Mouse (Mus musculus) midbrain, postnatal 0 days (tissue): ENCODE results near the gene Acp1. TPM values are rescaled to one million over a fixed set of nuclear protein-coding genes. Genes with fewer than 3 reads are reported as not detected.

Source experiments
- ATAC-seq: fragments of 200-750 bp; cut with Nextera tagmentation; 2 replicates; pipeline ENCODE4 v1.8.0; 2017; ENCODE audit warnings: moderate number of reproducible peaks, mild to moderate bottlenecking, moderate TSS enrichment, moderate library complexity; ENCODE audit not compliant: low FRiP score
- DNase-seq: peaks from one replicate; pipeline ENCODE4 v3.0.0-alpha.2; 2015; ENCODE audit warnings: low spot score
- H3K27ac ChIP-seq: fragments of 300-500 bp; sonication (generic); 2 replicates; pipeline ENCODE4 v1.5.1; 2014; ENCODE audit warnings: low read depth, mild to moderate bottlenecking, low read length, mixed read lengths
- H3K27me3 ChIP-seq: fragments of 300-500 bp; sonication (generic); 2 replicates; pipeline ENCODE4 v1.6.1; 2014; ENCODE audit warnings: low read length, control low read depth, mixed read lengths; ENCODE audit not compliant: insufficient read depth
- H3K36me3 ChIP-seq: fragments of 300-500 bp; sonication (generic); 2 replicates; pipeline ENCODE4 v1.6.1; 2014; ENCODE audit warnings: low read length, control low read depth, mixed read lengths; ENCODE audit not compliant: insufficient read depth
- H3K4me1 ChIP-seq: fragments of 300-500 bp; sonication (generic); 2 replicates; pipeline ENCODE4 v1.6.1; 2014; ENCODE audit warnings: mild to moderate bottlenecking, control low read depth, antibody characterized with exemption, low read length, mixed read lengths; ENCODE audit not compliant: insufficient read depth
- H3K4me2 ChIP-seq: fragments of 300-500 bp; sonication (generic); 2 replicates; pipeline ENCODE4 v1.6.1; 2014; ENCODE audit warnings: low read depth, mild to moderate bottlenecking, low read length, mixed read lengths; ENCODE audit not compliant: poor library complexity, severe bottlenecking
- H3K4me3 ChIP-seq: fragments of 300-500 bp; sonication (generic); 2 replicates; pipeline ENCODE4 v1.5.1; 2014; ENCODE audit warnings: low read depth, mild to moderate bottlenecking, low read length, moderate library complexity
- H3K9ac ChIP-seq: fragments of 300-500 bp; sonication (generic); replicated peaks from 2 replicates; pipeline ENCODE4 v1.6.1; 2014; ENCODE audit warnings: mild to moderate bottlenecking, low read length, moderate library complexity, mixed read lengths; ENCODE audit not compliant: poor library complexity, severe bottlenecking
- H3K9me3 ChIP-seq: fragments of 300-500 bp; sonication (generic); 2 replicates; pipeline ENCODE4 v1.6.1; 2016; ENCODE audit warnings: low read length, control low read depth
- CTCF ChIP-seq: IDR thresholded peaks from 2 replicates; pipeline ENCODE4 v1.5.1; 2016; ENCODE audit warnings: antibody characterized with exemption, mild to moderate bottlenecking
- WGBS: fragments of 180-500 bp; shearing (Covaris S2); extraction: QIAGEN DNeasy Blood & Tissue Kit; methylation state at CpG from one replicate; pipeline ENCODE4 v1.1.7; 2014; 5-methylcytosine and 5-hydroxymethylcytosine counted together
- polyA plus RNA-seq: library from polyadenylated mRNA; unstranded; fragments of >200 nt; fragmentation: Nextera tagmentation; extraction: Ambion mirVana; gene quantifications from 2 replicates; pipeline ENCODE4 v1.2.1, GENCODE M21; 2015
- total RNA-seq: library from RNA; depleted of rRNA; stranded (reverse); fragments of >200 nt; gene quantifications from 2 replicates; pipeline ENCODE4 v1.2.3, GENCODE M21; 2014

The Acp1 gene
- total and polyA plus RNA-seq, 2 experiments from 2014 or later = 24.3 to 113 TPM

DNA sequence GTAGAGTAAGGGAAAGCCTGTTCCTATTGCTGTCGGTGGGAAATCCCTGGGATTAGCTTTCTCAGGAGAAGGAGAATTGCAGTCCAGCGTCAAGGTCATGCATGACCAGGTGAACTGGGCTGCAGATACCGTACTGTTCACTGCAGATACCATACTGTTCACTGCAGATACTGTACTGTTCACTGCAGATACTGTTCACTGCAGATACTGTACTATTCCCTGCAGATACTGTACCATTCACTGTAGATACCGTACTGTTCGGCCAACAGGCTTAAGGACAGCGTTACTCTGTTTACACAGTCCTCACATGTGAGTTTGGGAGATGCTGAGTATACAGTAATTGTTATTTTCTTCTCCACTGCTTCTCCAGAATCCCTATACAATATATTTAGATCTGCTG is 16.8 kb upstream of the Acp1 start:
- peaks cover 20% of the 10 kb centered on the region for H3K36me3 ChIP-seq
- TF ChIP-seq CTCF = no peak
- H3K9ac ChIP-seq = no peak overlapping the region
- 88% methylated on average over 6 of the region's 6 CpGs for WGBS
- DNase-seq = no peak
- ATAC-seq = no peak
- H3K4me3 ChIP-seq = no peak overlapping the region
- no peaks in the 10 kb centered on the region for H3K4me1 ChIP-seq
- no peak overlapping the region for H3K27ac ChIP-seq
- no peaks in the 10 kb centered on the region for H3K27me3 ChIP-seq
- H3K4me2 ChIP-seq = no peak overlapping the region
- H3K9me3 ChIP-seq = no peaks in the 10 kb centered on the region

DNA sequence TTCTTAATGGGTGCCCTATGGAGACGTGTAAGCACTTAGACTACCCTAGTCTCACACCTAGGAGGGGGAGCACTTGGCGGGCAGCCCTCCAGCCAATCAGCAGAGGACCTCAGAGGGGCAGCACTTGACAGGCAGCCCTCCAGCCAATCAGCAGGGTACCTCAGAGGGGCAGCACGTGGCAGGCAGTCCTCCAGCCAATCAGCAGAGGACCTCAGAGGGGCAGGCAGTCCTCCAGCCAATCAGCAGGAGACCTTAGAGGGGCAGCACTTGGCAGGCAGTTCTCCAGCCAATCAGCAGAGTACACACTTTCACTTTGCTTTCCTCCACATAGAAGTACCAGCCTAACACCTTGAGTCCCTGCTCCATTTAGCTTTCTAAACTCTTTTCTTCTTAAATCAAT is 11.0 kb upstream of the Acp1 start:
- WGBS = 76% methylated on average over 3 of the region's 3 CpGs
- ATAC-seq (no peak), DNase-seq (no peak)
- no peaks in the 10 kb centered on the region for H3K27me3 ChIP-seq
- H3K36me3 ChIP-seq = peaks cover 19% of the 10 kb centered on the region
- H3K9me3 ChIP-seq = no peaks in the 10 kb centered on the region
- no peak for TF ChIP-seq CTCF
- no peak overlapping the region for H3K4me2 ChIP-seq
- H3K4me1 ChIP-seq = no peaks in the 10 kb centered on the region
- H3K27ac ChIP-seq = no peak overlapping the region
- no peak overlapping the region for H3K4me3 ChIP-seq
- H3K9ac ChIP-seq = no peak overlapping the region

- no peaks in the 10 kb centered on the region for H3K27me3 ChIP-seq
- no peaks in the 10 kb centered on the region for H3K9me3 ChIP-seq
- 0 out of 2 replicates have a peak overlapping the region, but pooled peaks have one; percentile 79 for H3K9ac ChIP-seq
- DNase-seq (no peak), ATAC-seq (no peak)
- WGBS = 58% methylated on average over 3 of the region's 3 CpGs
- H3K4me1 ChIP-seq = peaks cover 7% of the 10 kb centered on the region; the same call in 1 of the 2 replicates
- peak overlapping the region; percentile 72 for H3K4me3 ChIP-seq
- H3K27ac ChIP-seq = no peak overlapping the region
- no peak for TF ChIP-seq CTCF
- no peaks in the 10 kb centered on the region for H3K36me3 ChIP-seq
- H3K4me2 ChIP-seq = peak overlapping the region; percentile 69
Observed at GRCm38 (mm10) chr12:30912840-30913239, 1.5 kb upstream of the Acp1 start.

- Histone ChIP-seq H3K4me1 (peaks cover 7% of the 10 kb centered on the region; the same call in 1 of the 2 replicates), H3K4me2 (peak overlapping the region; percentile 69), H3K27me3 (no peaks in the 10 kb centered on the region), H3K9ac (peak overlapping the region; percentile 79), H3K4me3 (peak overlapping the region; percentile 72), H3K9me3 (no peaks in the 10 kb centered on the region), H3K27ac (peak overlapping the region; percentile 62), H3K36me3 (no peaks in the 10 kb centered on the region)
- peak; percentile 26 for DNase-seq
- peak; percentile 71; the same call in 1 of the 2 replicates for ATAC-seq
- TF ChIP-seq CTCF = no peak
- under 1% methylated on average over 19 of the region's 19 CpGs for WGBS
Observed at GRCm38 (mm10) chr12:30912048-30912381, 626 bp upstream of the Acp1 start.

DNA sequence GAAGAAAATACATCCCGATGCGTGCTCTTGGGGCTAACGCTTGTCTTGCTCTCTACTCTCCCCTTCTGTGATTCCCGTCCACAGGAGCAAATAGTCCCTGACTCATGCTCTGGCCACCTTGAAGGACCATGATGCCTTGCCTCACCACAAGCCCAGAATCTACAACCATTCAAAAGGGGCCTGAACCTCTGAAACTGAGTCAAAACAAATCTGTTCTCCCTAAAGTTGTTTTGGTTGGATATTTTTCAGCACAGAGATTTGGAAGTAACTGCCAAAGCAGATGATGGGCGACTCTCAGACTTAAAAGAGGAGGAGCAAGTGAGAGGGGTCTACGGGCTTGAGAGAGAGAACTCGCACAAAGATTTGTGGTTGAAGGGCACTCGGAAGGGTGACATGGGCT is 529 bp downstream of the Acp1 start:
- no peaks in the 10 kb centered on the region for H3K27me3 ChIP-seq
- no peaks in the 10 kb centered on the region for H3K9me3 ChIP-seq
- peaks cover 7% of the 10 kb centered on the region; the same call in 1 of the 2 replicates for H3K4me1 ChIP-seq
- no peak; the same call in 1 of the 2 replicates for ATAC-seq
- DNase-seq = no peak
- H3K36me3 ChIP-seq = no peaks in the 10 kb centered on the region
- peak overlapping the region; percentile 62 for H3K27ac ChIP-seq
- no peak for TF ChIP-seq CTCF
- 21% methylated on average over 8 of the region's 8 CpGs for WGBS
- H3K4me3 ChIP-seq = peak overlapping the region; percentile 72
- peak overlapping the region; percentile 75 for H3K4me2 ChIP-seq
- H3K9ac ChIP-seq = peak overlapping the region; percentile 79

GRCm38 (mm10) chr12:30909881-30910280 is 1.5 kb downstream of the Acp1 start:
- WGBS = 93% methylated on average over 2 of the region's 2 CpGs
- no peak overlapping the region for H3K27ac ChIP-seq
- TF ChIP-seq CTCF = no peak
- no peak overlapping the region for H3K4me3 ChIP-seq
- H3K4me1 ChIP-seq = peaks cover 7% of the 10 kb centered on the region; the same call in 1 of the 2 replicates
- H3K4me2 ChIP-seq = no peak overlapping the region
- no peaks in the 10 kb centered on the region for H3K9me3 ChIP-seq
- no peaks in the 10 kb centered on the region for H3K36me3 ChIP-seq
- no peaks in the 10 kb centered on the region for H3K27me3 ChIP-seq
- DNase-seq = no peak
- H3K9ac ChIP-seq = no peak overlapping the region
- no peak for ATAC-seq
